Mouse (Mus musculus) liver, adult 2 months (tissue): ENCODE data around the gene Il18. TPM values are rescaled to one million over a fixed set of nuclear protein-coding genes. Genes with fewer than 3 reads are reported as not detected.

Source experiments
- DNase-seq: peaks from one replicate; pipeline ENCODE4 v3.0.0-alpha.2; 2011; ENCODE audit warnings: low read depth, low spot score; ENCODE audit errors: extremely low read depth
- H3K27ac ChIP-seq: fragments of 200-500 bp; replicated peaks from 2 replicates; pipeline ENCODE4 v1.5.1; 2012; ENCODE audit warnings: low read depth, mild to moderate bottlenecking, control low read depth, inconsistent platforms, low read length; ENCODE audit not compliant: insufficient read depth
- H3K27me3 ChIP-seq: fragments of 200-500 bp; 2 replicates; pipeline ENCODE4 v1.6.1; 2012; ENCODE audit warnings: mild to moderate bottlenecking, moderate library complexity, low read length, inconsistent platforms; ENCODE audit not compliant: control insufficient read depth, insufficient read depth
- H3K36me3 ChIP-seq: fragments of 200-500 bp; 2 replicates; pipeline ENCODE4 v1.6.1; 2012; ENCODE audit warnings: low read length, inconsistent platforms; ENCODE audit not compliant: control insufficient read depth, insufficient read depth
- H3K4me1 ChIP-seq: fragments of 200-500 bp; 2 replicates; pipeline ENCODE4 v1.6.1; 2011; ENCODE audit warnings: low read length; ENCODE audit not compliant: control insufficient read depth, insufficient read depth
- H3K4me3 ChIP-seq: fragments of 200-500 bp; 2 replicates; pipeline ENCODE4 v1.5.1; 2011; ENCODE audit warnings: low read depth, mild to moderate bottlenecking, control low read depth, low read length, moderate library complexity; ENCODE audit not compliant: insufficient read depth
- H3K79me2 ChIP-seq: fragments of 200-500 bp; 2 replicates; pipeline ENCODE4 v1.6.1; 2012; ENCODE audit warnings: inconsistent platforms, mild to moderate bottlenecking, low read length, moderate library complexity; ENCODE audit not compliant: control insufficient read depth, insufficient read depth
- H3K9ac ChIP-seq: fragments of 200-500 bp; 2 replicates; pipeline ENCODE4 v1.6.1; 2012; ENCODE audit warnings: low read depth, mild to moderate bottlenecking, control low read depth, inconsistent platforms, low read length
- CTCF ChIP-seq: fragments of 200-500 bp; IDR thresholded peaks from 2 replicates; pipeline ENCODE4 v1.5.1; 2011; ENCODE audit warnings: low read depth, low read length, control low read depth
- POLR2A ChIP-seq: fragments of 200-500 bp; IDR thresholded peaks from 2 replicates; pipeline ENCODE4 v1.6.1; 2011; ENCODE audit warnings: low read length, control low read depth; ENCODE audit not compliant: insufficient read depth; ENCODE audit errors: extremely low read depth
- WGBS: fragments of 180-500 bp; shearing (Covaris S2); methylation state at CpG from one replicate; pipeline ENCODE4 v1.1.7; 2018; 5-methylcytosine and 5-hydroxymethylcytosine counted together
- polyA plus RNA-seq: library from polyadenylated mRNA; depleted of rRNA; stranded (reverse); fragments of >200 nt; gene quantifications from 2 replicates; pipeline ENCODE4 v1.2.3, GENCODE M21; 2012
- total RNA-seq: library from RNA; depleted of rRNA; stranded (reverse); fragments of >200 nt; gene quantifications from 2 replicates; pipeline ENCODE4 v1.2.3, GENCODE M21; 2014

The Il18 gene
- total and polyA plus RNA-seq, 2 experiments: 11.1 to 32.8 TPM

- H3K4me3 ChIP-seq: peak overlapping the region; percentile 15
- peak overlapping the region; percentile 77 for H3K27ac ChIP-seq
- peak overlapping the region; percentile 32 for H3K9ac ChIP-seq
- peaks cover 36% of the 10 kb centered on the region for H3K36me3 ChIP-seq
- TF ChIP-seq POLR2A (no peak), CTCF (no peak)
- H3K4me1 ChIP-seq: peaks cover 6% of the 10 kb centered on the region
- peaks cover 8% of the 10 kb centered on the region; the same call in 1 of the 2 replicates for H3K79me2 ChIP-seq
- DNase-seq: peak; percentile 59
- 16% methylated on average over 6 of the region's 6 CpGs for WGBS
- no peaks in the 10 kb centered on the region for H3K27me3 ChIP-seq
Observed at GRCm38 (mm10) chr9:50601536-50601935, 46.9 kb downstream of the Il18 start.

GRCm38 (mm10) chr9:50602055-50602845 lies 47.6 kb downstream of the Il18 start:
- peak overlapping the region; percentile 63 for H3K9ac ChIP-seq
- peaks cover 8% of the 10 kb centered on the region; the same call in 1 of the 2 replicates for H3K79me2 ChIP-seq
- 27% methylated on average over 7 of the region's 7 CpGs for WGBS
- peak overlapping the region; percentile 81 for H3K27ac ChIP-seq
- peak; percentile 82 for DNase-seq
- H3K4me3 ChIP-seq: peak overlapping the region; percentile 78
- no peak for TF ChIP-seq POLR2A
- TF ChIP-seq CTCF: no peak
- peaks cover 31% of the 10 kb centered on the region for H3K36me3 ChIP-seq
- no peaks in the 10 kb centered on the region for H3K27me3 ChIP-seq
- peaks cover 6% of the 10 kb centered on the region for H3K4me1 ChIP-seq

- peaks cover 6% of the 10 kb centered on the region for H3K4me1 ChIP-seq
- peak; percentile 93 for DNase-seq
- H3K27me3 ChIP-seq: no peaks in the 10 kb centered on the region
- H3K79me2 ChIP-seq: peaks cover 8% of the 10 kb centered on the region; the same call in 1 of the 2 replicates
- TF ChIP-seq CTCF (no peak), POLR2A (peak; percentile 87)
- peaks cover 24% of the 10 kb centered on the region for H3K36me3 ChIP-seq
- peak within 1 kb of the TSS; percentile 81 for H3K27ac ChIP-seq
- peak within 1 kb of the TSS; percentile 92 for H3K9ac ChIP-seq
- peak within 1 kb of the TSS; percentile 78 for H3K4me3 ChIP-seq
- under 1% methylated on average over 48 of the region's 48 CpGs for WGBS
Observed at GRCm38 (mm10) chr9:50603189-50603997, 48.8 kb downstream of the Il18 start, which contains the start of the genes Sdhd and Timm8b. Gene Sdhd, minus strand, starts transcription at chr9:50603812. Gene Timm8b, plus strand, starts transcription at chr9:50603910.

- H3K79me2 ChIP-seq: peaks cover 8% of the 10 kb centered on the region; the same call in 1 of the 2 replicates
- peak overlapping the region; percentile 92 for H3K9ac ChIP-seq
- DNase-seq: no peak
- peaks cover 24% of the 10 kb centered on the region for H3K36me3 ChIP-seq
- no peaks in the 10 kb centered on the region for H3K27me3 ChIP-seq
- H3K4me3 ChIP-seq: peak overlapping the region; percentile 78
- TF ChIP-seq CTCF (no peak), POLR2A (no peak)
- peaks cover 6% of the 10 kb centered on the region for H3K4me1 ChIP-seq
- H3K27ac ChIP-seq: peak overlapping the region; percentile 68
- under 1% methylated on average over 24 of the region's 24 CpGs for WGBS
Observed at GRCm38 (mm10) chr9:50603998-50604324, 49.3 kb downstream of the Il18 start.

- Histone ChIP-seq H3K4me1 (peaks cover 6% of the 10 kb centered on the region), H3K27me3 (no peaks in the 10 kb centered on the region), H3K4me3 (peak overlapping the region; percentile 78), H3K27ac (peak overlapping the region; percentile 68), H3K9ac (peak overlapping the region; percentile 92), H3K79me2 (peaks cover 8% of the 10 kb centered on the region; the same call in 1 of the 2 replicates), H3K36me3 (peaks cover 24% of the 10 kb centered on the region)
- under 1% methylated on average over 6 of the region's 6 CpGs for WGBS
- no peak for TF ChIP-seq CTCF
- no peak for TF ChIP-seq POLR2A
- DNase-seq: peak; percentile 59
Observed at GRCm38 (mm10) chr9:50604338-50604737, 49.7 kb downstream of the Il18 start.
